In the genomic region with DNA sequence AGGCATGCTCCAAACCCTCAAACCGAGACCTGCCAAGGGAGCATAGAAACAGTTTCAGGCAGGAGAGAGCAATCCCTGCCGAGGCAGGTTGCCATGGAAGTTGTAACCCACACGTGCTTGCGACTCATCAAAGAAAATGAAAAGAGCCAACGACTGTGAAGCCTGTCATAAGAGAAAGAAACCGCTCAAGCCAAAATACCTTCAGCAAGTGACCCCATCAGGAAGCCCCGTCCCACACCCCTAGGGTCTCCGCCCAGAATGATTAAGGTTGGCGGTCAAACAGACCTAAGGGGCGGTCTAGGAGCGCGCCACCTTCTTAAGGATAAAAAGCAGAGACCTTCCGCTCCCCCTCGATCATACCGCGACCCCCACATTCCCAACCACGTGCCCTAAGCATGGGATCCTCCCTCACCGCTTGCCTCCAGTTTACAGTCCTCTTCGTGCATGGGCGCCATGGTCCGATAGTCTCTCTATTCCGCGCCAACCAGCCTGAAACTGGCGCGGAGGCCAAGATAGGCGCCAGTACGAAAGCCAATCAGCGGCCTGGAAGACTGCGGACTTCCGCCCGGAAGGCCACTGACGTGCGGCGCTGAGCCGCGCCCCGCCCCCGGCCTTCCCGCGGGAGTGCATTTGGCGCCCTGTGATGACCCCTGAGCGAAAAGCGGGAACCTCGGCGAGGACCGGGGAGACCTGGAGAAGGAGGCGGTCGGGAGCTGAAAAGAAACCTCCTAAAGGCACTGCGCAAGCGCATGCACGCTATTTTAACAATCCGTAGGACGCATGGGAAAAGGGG, we compare ENCODE assay signal across 7 mouse cellular contexts. TPM values are rescaled to one million over a fixed set of nuclear protein-coding genes. Genes with fewer than 3 reads are reported as not detected.
A peak's percentile ranks its signal among the peaks of the same experiment; 100 is the strongest.
DNase-seq lines count a peak whose midpoint lies in the region; ATAC-seq lines count a peak whose summit lies in the region.

Gene Pola1, minus strand, starts transcription at position 499 of the 793 bp plus-strand sequence.

- H3K36me3 ChIP-seq in intestine, embryonic 16.5 days (ENCODE audit: control insufficient read depth, insufficient read depth, low read length): no peaks in the 10 kb centered on the region
- H3K36me3 ChIP-seq in midbrain, embryonic 11.5 days (ENCODE audit: control insufficient read depth, insufficient read depth, low read length): no peaks in the 10 kb centered on the region

- H3K4me3 ChIP-seq in intestine, embryonic 16.5 days (ENCODE audit: low read length): peak within 1 kb of the TSS; percentile 60
- H3K4me3 ChIP-seq in midbrain, embryonic 11.5 days (ENCODE audit: low read depth, low read length): peak within 1 kb of the TSS; percentile 53

- intact Hi-C loops in gastrocnemius, postnatal 36 days (cut with DNase I): loop anchor here (10.0 kb wide), 1 partner anchor 337 kb away; no protein-coding TSS in a partner anchor
- intact Hi-C loops in left cerebral cortex, postnatal 36 days (cut with DNase I): no loop called here

- peak; percentile 70 to 76 for DNase-seq in adrenal gland, adult 18-20 months (ENCODE audit: low spot score in 2 of 2)
- DNase-seq in embryo, embryonic 11 days: peak; percentile 91
- DNase-seq in gastrocnemius, postnatal 36 days: peak; percentile 80 to 82
- peak; percentile 74 to 82 for DNase-seq in left cerebral cortex, postnatal 36 days (ENCODE audit: low spot score in 2 of 2)
- peak; percentile 97 for DNase-seq in midbrain, embryonic 11.5 days (ENCODE audit: low spot score, missing footprints)
- DNase-seq in skeletal muscle tissue, adult 2 months (ENCODE audit: low read depth, low spot score): peak; percentile 80

- H3K27me3 ChIP-seq in intestine, embryonic 16.5 days (replicated peaks; ENCODE audit: control insufficient read depth, insufficient read depth, low read length): no peaks in the 10 kb centered on the region
- H3K27me3 ChIP-seq in midbrain, embryonic 11.5 days (ENCODE audit: control insufficient read depth, insufficient read depth, low read length): no peaks in the 10 kb centered on the region

- no peaks in the 10 kb centered on the region for H3K9me3 ChIP-seq in intestine, embryonic 16.5 days (ENCODE audit: control insufficient read depth, low read length)
- H3K9me3 ChIP-seq in midbrain, embryonic 11.5 days (ENCODE audit: control insufficient read depth, low read length): no peaks in the 10 kb centered on the region

- peak within 1 kb of the TSS; percentile 52 for H3K4me2 ChIP-seq in intestine, embryonic 16.5 days (ENCODE audit: low read depth, low read length)
- H3K4me2 ChIP-seq in midbrain, embryonic 11.5 days: peak within 1 kb of the TSS; percentile 44

- 13% methylated on average over 52 of the region's 53 CpGs for WGBS in intestine, embryonic 16.5 days
- 22% methylated on average over 53 of the region's 53 CpGs for WGBS in midbrain, embryonic 11.5 days

- H3K9ac ChIP-seq in intestine, embryonic 16.5 days (ENCODE audit: low read depth, low read length): peak within 1 kb of the TSS; percentile 67
- peak within 1 kb of the TSS; percentile 62 for H3K9ac ChIP-seq in midbrain, embryonic 11.5 days (ENCODE audit: low read length)

- peak within 1 kb of the TSS; percentile 28 for H3K27ac ChIP-seq in intestine, embryonic 16.5 days (ENCODE audit: low read length)
- H3K27ac ChIP-seq in midbrain, embryonic 11.5 days (ENCODE audit: low read depth, low read length): no peak within 1 kb of the TSS

- peak; percentile 99 for ATAC-seq in intestine, embryonic 16.5 days
- ATAC-seq in midbrain, embryonic 11.5 days (ENCODE audit: low FRiP score): peak; percentile 99

- no peaks in the 10 kb centered on the region for H3K4me1 ChIP-seq in intestine, embryonic 16.5 days (ENCODE audit: control insufficient read depth, insufficient read depth, low read length)
- H3K4me1 ChIP-seq in midbrain, embryonic 11.5 days (ENCODE audit: control insufficient read depth, insufficient read depth, low read length): peaks cover 4% of the 10 kb centered on the region; the same call in 1 of the 2 replicates

RNA-seq across cellular contexts. Expression of gene Pola1, which starts in this region (rescaled TPM):
- 1 to 10 TPM; 9.0 to 9.4 TPM for total RNA-seq in adrenal gland, adult 18-20 months (2021)
- 1 to 10 TPM; 3.0 to 3.2 TPM for total RNA-seq in gastrocnemius, postnatal 36 days (2021)
- polyA plus RNA-seq in intestine, embryonic 16.5 days (2015; fragmentation: Nextera tagmentation; extraction: Ambion mirVana): 11.6 and 12.3 TPM in 2 replicates
- 1 to 10 TPM; 6.0 to 7.0 TPM for total RNA-seq in left cerebral cortex, postnatal 36 days (2021)
- 21.9 and 26.5 TPM in 2 replicates for polyA plus RNA-seq in midbrain, embryonic 11.5 days (2014; fragmentation: Nextera tagmentation; extraction: Ambion mirVana)
